Mouse (Mus musculus) T-cell, adult 66 days (primary cell): Measurements from ENCODE around the gene Dennd4b. TPM values are rescaled to one million over a fixed set of nuclear protein-coding genes. Genes with fewer than 3 reads are reported as not detected.

ENCODE experiments used
- total RNA-seq, 2 experiments: library from RNA; stranded (reverse); gene quantifications; 3 replicates in 1 of 2; 4 replicates in 1 of 2; pipeline ENCODE4 v1.2.4; 2023

Dennd4b gene
- total RNA-seq: 10 to 100 TPM; 73.7 to 80.7 TPM

GRCm38 (mm10) chr3:90265034-90265931 lies at the start of gene Dennd4b:
Gene Dennd4b (plus strand): TSS chr3:90265185.

GRCm38 (mm10) chr3:90231507-90232333 lies 33.3 kb upstream of the Dennd4b start, which contains the start of gene Jtb:
Gene Jtb (plus strand): TSS chr3:90231597.

DNA sequence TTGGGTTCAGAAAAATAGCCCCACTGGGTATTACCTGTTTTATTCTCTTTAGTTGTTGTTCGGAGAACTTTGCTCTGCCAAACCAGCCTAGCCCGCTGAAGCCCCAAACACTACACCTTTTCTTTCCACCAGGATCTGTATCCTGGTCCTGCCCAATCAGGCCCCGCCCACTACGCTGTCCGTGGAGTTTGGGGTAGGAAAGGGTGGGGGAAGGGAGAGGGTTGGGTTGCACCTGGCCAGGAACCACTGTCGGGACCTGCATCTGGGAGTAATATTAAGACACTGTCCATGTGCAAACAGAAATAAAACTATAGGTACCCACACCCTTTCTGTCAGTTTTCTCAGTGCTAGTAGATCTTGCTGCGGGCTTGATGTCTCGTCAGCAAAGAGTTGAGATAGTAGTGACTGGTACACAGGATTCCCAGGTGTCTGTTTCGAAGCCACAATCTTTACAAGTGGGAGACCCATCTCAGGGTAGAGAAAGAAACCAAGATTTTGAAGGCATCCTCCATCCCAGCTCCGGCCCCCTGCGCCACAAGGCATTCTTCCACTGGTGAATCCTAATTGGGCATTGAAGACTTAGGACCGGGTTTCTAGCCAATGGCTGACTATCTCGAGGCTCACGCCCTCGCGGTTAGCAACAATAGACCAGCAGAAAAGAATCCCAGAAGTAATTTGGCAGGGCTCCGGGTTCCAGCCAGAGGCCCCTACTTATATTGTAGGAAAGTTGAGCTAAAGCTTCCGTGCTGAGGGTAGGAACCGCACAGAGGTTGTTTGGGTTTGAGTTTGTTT lies 21.8 kb upstream of the Dennd4b start, which contains the start of gene Creb3l4:
Gene Creb3l4, minus strand, starts transcription at position 529 of the 792 bp plus-strand sequence.

GRCm38 (mm10) chr3:90247960-90248745 lies 16.8 kb upstream of the Dennd4b start, which contains the start of gene Slc39a1:
Gene Slc39a1 (plus strand): TSS chr3:90248172.

GRCm38 (mm10) chr3:90253653-90254418 lies 11.1 kb upstream of the Dennd4b start, which contains the start of gene Crtc2:
Gene Crtc2 (plus strand): TSS chr3:90254163.

DNA sequence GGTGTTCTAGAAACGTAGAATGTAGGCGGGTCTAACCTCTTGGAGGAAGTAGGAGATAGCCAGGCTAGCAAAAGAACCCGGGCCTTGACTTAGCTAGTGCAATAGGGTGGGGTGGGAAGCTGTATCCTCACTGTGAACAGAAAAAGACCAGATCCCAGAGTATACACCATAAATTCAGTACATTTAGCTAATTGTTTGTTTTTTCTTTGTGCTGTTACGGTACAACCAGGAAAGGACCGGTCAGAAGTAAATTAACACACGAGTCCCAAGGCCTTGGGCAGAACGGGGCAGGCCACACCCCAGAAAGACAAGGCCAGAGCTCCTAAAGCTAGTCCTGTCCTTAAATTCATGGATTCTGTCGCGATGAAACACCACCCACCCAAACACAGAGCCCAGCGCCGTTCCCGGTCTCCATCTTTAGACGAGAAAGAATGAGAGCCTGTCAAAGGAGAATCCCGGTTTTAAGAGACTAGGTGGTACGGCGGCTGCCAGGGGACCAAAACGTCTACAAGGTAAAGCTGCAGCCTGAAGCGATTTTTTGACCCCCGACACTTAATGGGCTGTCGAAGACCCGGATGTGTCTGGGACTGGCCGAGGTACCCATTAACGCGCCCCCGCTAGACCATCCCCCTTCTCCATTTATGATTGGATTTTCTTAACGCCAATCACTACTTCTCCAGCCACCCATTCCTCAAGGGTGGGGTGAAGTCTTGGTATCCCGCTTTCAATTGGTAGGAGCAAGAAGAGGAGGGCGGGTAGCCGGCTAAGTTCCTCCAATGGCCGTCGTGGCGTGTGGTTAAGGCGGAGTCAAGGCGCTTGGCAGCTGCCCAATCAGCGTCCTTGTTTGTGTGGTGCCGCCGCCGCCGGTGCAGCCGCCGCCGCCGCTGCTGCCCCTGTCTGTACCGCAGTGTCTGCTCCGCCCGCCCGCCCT lies 27.6 kb downstream of the Dennd4b start, which contains the start of gene Gatad2b:
Gene Gatad2b, plus strand, starts transcription at position 834 of the 931 bp plus-strand sequence.

Other genes starting within 250 kb of the Dennd4b start
- gene 4933434E20Rik, start 213.5 kb upstream of the Dennd4b start, total RNA-seq: 100 to 1,000 TPM in 1 of 2 experiments, 10 to 100 TPM in 1; 94.8 to 103 TPM
- gene Ubap2l, start 212.6 kb upstream of the Dennd4b start, total RNA-seq: 100 to 1,000 TPM; 237 to 253 TPM
- gene Tpm3, start 192.5 kb upstream of the Dennd4b start, total RNA-seq: 100 to 1,000 TPM; 548 to 572 TPM
- gene Nup210l, start 161.1 kb upstream of the Dennd4b start, total RNA-seq: 1 to 10 TPM; 1.1 TPM
- gene Rps27, start 51.5 kb upstream of the Dennd4b start, total RNA-seq: over 10,000 TPM; 10,955 to 11,849 TPM
- gene Rab13, start 51.5 kb upstream of the Dennd4b start, total RNA-seq: not detected
- 10 to 100 TPM; 63.9 to 76.8 TPM for gene Jtb, start 33.6 kb upstream of the Dennd4b start, total RNA-seq
- gene Creb3l4, start 21.7 kb upstream of the Dennd4b start, total RNA-seq: not detected
- 10 to 100 TPM; 25.3 to 28.3 TPM for gene Slc39a1, start 17.0 kb upstream of the Dennd4b start, total RNA-seq
- 100 to 1,000 TPM in 1 of 2 experiments, 10 to 100 TPM in 1; 97.9 to 123 TPM for gene Crtc2, start 11.0 kb upstream of the Dennd4b start, total RNA-seq
- 100 to 1,000 TPM; 109 to 114 TPM for gene Gatad2b, start 28.0 kb downstream of the Dennd4b start, total RNA-seq
- gene Slc27a3, start 124.8 kb downstream of the Dennd4b start, total RNA-seq: 1 to 10 TPM; 1.8 to 2.2 TPM
- 10 to 100 TPM; 57.3 to 67.2 TPM for gene Ints3, start 168.4 kb downstream of the Dennd4b start, total RNA-seq
- not detected for gene Npr1, start 200.7 kb downstream of the Dennd4b start, total RNA-seq
- gene Ilf2, start 210.9 kb downstream of the Dennd4b start, total RNA-seq: 10 to 100 TPM; 89.4 to 92.6 TPM
- 10 to 100 TPM; 36.9 to 38.9 TPM for gene Snapin, start 225.8 kb downstream of the Dennd4b start, total RNA-seq
- 100 to 1,000 TPM; 183 to 188 TPM for gene Chtop, start 244.3 kb downstream of the Dennd4b start, total RNA-seq
- 1 to 10 TPM in 1 of 2 experiments, not detected in 1; 1.5 TPM for gene S100a1, start 249.2 kb downstream of the Dennd4b start, total RNA-seq
- gene S100a13, start 249.2 kb downstream of the Dennd4b start, total RNA-seq: 10 to 100 TPM; 38.2 to 40.3 TPM